Mouse (Mus musculus): ENCODE results near the gene Mllt10.
A peak's percentile ranks its signal among the peaks of the same experiment; 100 is the strongest.

Gene Mllt10

DNA sequence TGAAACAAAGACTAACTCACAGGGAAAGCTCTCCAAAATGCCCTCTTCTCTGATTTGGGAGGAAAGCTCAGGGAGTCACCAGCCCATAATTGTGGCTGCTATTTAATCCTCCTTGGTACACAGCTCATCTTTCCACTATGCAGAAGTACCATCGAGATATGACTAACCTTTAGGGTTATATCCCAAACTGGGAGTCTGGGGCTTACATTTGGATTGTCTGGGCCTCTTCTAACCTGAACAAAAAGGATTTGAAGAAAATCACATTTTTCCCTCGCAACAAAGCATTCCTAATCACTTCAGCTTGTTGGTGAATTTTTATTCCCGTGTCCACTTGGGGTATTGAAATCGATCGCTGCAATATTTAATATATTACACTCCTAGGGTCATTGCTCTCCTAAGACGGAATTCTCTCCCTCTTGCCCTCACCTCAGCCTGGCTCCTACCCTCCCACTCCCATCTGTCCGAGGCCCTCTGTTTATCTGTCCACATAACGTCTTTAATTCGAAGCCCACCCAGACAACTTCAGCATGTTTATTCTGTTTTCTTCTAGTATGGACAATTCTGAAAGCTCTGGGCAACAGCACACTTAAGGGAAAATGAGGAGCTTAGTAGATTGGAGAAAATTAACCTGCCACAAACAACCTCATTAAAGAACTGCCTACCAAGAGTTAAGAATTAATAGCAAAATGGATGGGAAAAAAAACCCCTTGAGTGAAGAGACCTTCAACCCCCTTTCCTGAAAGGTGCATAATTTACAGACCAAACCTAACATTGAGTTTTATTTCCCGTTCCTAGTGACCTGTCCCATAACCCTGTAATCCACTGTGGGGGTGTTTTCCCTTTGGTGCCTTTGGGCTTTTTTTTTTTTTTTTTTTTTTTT, 20.4 kb upstream of the Mllt10 start:
- no peak for DNase-seq (ENCODE audit: low spot score in 2 of 2)

DNA sequence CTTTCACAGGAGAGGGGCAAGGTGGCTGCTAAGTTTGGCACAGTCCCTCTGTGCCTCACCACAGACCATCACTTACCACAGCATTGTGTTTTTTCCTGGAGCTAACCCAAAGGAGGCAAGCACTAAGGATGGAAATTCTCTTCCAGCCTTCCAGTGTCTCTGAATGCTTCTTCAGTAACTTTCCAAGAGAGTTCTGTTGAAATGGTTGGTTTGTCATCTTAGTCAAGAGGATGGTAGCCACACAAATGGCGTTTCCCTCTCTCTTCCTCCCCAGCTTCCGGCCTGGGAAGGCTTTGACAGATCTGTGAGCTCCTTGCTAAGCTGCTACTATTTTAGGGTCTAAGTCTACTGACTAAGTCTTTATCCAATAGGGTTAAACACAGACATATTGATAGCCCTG, 17.5 kb upstream of the Mllt10 start, which contains the start of gene A930004D18Rik:
Gene A930004D18Rik (minus strand): TSS at position 247 of the 400 bp plus-strand sequence.
- no peak for DNase-seq (ENCODE audit: low spot score in 2 of 2)

DNA sequence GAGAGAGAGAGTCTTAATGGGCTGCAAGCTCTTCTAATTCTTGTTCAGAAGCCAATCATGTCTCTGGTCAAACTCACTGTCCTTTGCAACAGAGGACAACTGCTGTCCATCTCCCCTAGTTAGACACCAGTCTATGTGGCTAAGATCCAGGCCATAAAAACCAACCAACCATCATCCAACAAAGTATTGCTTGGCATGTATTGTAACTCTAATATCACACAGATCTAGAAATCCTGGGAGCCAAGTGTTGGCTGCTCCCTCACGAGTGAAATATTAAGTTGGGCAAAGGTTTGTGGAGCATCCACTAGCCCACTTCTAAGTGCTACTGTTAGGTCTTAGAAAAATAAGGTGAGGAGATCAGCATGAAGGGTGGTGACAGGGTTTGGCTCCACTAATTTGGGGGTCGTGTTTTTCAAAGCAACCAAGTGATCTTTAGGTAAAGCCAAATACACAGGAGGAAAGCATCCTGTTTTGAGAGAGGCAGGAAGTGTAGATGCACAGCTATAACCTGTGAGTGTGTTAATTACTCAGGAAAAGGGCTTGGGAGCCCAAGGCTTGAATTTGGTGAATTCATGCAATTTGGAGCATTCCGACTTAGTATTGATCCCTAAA, 16.8 kb upstream of the Mllt10 start:
- DNase-seq (ENCODE audit: low spot score in 2 of 2): no peak

DNA sequence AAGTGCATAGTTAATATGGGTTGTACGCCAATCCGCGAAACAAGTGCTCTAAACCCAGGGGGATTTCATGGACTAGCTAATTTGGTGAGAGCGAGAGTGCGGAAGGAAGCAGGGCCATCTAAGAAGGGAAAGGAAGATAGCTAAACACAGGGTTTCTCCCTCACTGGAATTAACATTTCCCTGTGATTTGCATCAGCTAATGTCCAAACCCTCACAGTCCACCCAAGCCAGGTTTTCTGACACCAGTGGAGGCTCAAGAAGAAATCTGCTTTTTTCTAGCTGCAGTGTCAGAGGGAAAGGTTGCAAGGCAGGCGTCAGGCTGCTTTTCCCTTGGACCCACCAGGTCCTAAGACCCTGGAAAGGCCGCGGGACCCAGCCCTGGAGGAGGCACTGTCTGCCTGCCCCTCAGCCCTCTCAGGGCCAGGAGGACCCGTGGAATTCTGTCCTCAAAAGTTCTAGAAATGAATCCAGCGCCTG, 16.1 kb upstream of the Mllt10 start:
- DNase-seq (ENCODE audit: low spot score in 2 of 2): no peak

DNA sequence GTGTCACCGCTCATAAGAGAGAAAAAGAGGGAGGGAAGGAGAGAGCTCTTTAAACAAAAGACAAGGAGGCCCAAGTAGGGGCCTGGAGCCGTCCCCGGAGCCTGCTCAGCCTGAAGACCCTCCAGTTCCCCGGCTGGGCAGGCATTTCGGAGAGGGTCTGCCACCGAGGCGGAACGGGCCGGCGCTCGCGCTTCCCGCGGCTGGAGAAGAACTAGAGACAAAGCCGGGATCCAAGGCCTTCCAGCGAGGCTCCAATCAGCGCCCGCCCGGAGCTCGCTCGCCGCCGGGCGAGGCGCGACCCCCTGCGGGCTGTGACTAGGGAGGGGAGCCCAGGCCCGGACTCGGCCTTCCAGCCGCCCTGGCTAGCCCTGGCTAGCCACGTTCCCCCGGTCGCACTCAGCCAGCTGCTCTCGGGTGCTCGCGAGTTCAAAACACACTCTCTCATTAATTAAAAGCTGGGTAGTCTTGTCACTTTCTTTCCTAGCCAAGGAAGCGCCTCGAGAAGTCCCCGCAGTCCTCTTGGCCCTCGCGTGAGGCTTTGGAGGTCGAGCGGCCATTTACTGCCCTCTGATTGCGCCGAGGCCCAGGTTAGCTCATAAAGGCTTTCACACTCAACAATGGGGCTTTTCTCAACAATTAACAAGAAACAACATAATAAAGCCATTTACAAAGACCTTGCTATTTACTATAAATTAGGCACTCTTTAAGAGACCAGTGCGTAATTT, 15.3 kb upstream of the Mllt10 start:
- no peak for DNase-seq (ENCODE audit: low spot score in 2 of 2)

DNA sequence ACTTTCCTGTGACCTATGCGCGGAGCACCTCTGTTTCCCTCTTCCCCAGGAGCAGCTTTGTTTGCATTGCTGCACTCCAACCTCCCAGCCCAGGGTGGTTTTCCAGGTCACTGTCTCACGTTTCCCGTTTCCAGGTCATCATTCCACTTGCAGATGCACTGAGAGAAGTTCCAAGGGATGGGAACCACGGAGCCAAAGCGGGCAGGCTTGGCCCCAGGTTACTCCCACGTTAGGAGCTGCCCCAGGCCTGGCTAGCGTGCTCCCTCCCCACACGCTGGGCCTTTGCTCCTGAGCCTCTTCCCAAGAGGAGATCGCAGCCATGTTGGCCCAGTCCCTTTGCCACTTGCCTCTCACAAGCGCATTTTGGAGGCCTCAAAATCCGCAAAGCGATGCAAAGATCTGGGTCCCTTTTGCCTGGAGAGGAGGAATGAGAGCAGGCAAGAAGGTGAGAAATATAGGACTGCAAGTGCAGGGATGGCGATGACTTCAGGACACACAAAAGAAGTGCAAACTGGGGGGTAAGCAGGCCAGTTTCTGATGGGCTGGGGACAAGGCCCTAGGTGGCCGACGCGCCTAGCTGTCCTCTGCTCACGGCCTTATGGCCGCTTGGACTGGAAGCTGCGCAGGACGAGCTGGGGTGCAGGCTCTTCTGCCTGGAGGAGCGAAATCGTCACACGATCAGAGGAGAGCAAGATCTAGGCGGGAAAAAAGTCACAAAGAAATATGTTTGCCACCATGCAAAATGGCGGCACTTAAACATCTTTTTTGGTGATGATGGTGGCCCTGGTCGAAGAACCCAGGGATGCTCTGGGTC, 14.5 kb upstream of the Mllt10 start:
- no peak for DNase-seq (ENCODE audit: low spot score in 2 of 2)

DNA sequence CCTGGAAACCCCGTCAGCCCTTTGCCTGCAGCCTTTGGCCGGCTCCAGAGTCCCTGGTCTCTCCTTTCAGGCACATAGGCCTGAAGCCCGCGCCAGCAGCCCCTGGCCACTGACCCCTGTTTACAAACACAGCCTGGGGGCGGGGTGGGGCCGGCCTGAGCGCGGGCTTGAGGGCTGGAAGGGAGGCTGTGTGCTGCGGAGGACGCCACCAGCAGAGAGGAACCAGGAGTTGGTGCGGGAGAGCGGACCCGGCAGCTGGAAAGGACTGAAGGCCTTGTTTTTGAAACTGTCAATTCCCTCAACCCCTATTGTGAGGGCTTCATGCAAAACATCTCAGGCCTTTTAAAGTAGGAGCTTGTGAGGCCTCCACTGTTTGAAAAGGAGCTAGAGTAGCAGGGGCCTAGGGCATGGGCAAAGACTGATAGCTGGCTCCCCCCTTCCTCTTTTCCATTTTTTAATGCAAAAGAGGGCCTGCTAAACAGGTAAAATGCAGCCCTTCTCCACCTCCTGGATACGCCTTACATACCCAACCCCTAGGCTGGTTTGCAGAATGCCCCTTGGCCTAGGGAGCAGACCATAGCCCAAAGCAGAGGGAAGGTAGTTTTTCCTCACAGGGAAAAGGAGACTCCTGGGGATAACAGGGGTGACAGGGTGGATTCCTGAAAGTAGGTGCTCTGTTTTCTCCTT, 13.7 kb upstream of the Mllt10 start:
- DNase-seq (ENCODE audit: low spot score in 2 of 2): no peak

DNA sequence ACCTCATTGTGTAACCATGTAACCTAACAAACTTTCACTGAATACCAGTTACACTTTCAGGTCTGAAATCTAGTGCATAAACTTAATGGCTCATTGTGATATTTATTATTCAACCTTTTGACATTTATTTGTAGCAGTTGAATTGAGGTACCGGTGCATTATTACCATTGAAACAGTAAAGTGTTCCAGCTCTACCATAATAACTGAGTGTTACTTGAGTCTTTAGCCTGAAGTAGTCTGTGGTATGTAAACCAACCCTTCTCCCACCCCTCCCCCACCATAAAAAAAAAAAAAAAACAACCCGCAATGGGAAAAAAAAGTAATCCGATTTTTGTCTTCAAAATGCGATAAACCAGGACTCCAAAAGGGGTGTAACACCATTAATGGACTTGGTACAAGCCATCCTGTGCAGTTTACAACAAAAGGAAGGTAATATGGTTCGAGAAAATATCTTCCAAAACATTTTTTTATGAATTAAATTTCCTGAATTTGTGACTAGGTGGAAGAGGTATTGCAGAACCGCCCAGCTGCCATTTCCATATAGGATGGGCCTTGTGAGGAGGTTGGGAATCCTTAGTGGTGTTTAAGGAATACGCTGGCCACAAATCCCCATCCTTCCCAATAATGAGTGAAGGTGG, 9.8 kb upstream of the Mllt10 start:
- DNase-seq (ENCODE audit: low spot score in 2 of 2): no peak

DNA sequence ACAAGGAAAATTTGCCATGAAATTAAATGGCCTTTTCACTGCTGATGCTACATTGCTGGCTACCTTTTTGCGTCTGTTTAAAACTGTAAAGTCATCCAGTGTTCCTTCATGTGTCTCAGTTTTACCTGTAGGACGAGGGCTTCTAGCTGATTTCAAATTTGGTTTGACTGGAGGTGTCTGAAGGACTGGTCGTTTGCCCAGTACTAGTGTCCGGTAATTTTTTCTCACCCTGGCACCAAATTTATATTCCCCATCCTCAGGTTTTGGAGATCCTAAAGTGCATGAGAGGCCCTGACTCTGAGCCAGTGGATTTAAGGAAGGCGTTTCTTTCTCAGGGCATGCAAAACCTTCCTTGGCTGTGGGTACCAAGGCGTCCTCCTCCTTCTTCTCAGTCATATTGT, 9.3 kb upstream of the Mllt10 start:
- no peak for DNase-seq (ENCODE audit: low spot score in 2 of 2)

DNA sequence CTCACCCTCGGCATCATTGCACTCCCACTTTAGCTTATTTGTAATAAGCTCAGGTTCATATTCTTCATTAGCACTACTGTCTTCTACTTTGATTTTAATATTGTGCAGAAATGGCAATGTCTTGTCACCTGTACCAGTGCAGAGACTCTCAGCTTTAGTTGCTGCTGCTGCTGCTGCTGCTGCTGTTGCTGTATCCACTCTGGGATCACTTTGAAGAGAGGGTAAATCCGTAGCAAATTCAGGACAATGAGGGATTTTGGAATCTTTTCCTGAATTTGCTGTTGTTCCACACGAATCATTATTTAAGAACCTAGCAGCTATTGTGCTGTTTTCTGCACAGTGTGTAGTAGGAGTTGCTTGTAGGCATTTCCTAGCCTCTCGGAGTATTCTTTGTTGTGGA, 8.9 kb upstream of the Mllt10 start:
- no peak for DNase-seq (ENCODE audit: low spot score in 2 of 2)

DNA sequence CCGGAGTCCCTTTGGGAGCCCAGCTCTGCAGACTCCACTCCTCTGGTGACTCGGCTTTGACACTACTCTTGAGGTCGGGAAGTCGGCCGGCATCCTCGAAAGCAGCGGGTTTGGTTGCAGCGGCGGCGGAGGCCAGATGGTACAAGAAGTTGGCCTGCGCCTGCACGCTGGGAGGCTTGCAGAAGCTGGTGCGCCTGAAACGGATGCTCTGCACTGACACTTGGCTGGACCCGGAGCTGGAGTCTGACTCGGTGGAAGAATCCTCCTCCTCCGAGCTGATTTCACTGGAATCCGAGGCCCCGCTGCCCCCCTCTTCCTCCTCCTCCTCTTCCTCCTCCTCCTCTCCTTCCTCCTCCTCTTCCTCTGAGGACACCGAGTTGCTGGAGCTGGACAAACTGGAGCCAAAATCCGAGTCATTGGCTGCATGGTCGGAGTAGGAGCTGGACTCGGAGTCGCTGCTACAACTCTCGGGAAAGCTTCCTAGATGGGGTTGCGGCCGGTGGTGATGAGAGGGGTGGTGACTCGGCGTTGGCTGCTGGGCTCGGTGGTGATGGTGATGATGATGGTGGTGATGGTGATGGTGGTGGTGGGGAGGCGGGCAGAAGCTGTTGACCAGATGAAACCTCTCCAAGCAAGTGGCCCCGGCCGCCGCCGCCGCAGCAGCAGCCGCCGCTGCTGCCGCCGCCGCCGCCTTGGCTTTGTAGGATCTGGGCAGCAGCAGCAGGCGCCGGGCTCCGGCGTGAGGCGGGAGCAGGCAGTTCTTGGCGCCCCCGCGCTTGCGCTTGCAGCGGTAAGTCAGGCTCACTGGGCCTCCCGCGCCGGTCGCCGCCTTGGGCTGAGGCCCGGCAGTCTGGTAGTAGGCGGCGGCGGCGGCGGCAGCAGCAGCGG, 8.0 kb upstream of the Mllt10 start:
- DNase-seq (ENCODE audit: low spot score in 2 of 2): peak; percentile 53 to 79

DNA sequence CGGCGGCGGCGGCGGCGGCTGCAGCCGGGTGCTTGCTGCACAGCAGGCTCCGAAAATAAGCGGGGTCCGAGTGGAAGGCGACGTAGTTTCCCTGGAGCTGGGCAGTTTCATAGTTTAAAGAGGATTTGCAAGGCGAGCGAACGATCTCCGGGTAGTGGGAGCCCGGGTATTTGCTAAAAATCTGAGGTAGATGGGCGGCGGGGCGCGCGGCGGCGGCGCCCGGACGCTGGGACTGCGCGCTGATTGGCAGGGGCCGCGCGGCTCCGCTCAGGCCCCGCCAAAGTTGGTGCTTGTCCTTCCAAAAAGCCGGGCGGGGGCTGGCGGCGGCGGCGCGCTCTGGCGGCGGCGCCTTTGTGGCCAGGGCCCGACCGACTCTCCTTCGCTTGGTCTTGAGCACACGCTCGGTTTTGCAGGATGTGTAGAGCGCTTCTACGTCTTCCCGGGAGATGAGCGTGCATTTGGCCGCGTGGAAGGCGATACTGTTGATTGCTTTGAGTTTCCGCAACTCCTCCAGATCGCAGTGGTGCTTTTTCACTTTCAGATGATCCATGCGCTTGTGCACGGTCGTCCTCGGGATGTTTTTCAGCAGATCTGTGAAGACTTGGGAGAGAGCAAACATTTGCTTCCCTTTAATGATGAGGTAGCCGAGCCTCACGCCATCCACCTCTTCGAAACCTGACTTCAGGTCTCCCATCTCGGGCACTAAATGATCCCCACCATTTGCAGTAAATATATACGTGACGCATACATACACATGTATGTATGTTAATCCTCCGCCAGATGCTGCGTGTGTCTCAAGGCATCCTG, 7.2 kb upstream of the Mllt10 start:
- peak; percentile 55 to 79 for DNase-seq (ENCODE audit: low spot score in 2 of 2)

DNA sequence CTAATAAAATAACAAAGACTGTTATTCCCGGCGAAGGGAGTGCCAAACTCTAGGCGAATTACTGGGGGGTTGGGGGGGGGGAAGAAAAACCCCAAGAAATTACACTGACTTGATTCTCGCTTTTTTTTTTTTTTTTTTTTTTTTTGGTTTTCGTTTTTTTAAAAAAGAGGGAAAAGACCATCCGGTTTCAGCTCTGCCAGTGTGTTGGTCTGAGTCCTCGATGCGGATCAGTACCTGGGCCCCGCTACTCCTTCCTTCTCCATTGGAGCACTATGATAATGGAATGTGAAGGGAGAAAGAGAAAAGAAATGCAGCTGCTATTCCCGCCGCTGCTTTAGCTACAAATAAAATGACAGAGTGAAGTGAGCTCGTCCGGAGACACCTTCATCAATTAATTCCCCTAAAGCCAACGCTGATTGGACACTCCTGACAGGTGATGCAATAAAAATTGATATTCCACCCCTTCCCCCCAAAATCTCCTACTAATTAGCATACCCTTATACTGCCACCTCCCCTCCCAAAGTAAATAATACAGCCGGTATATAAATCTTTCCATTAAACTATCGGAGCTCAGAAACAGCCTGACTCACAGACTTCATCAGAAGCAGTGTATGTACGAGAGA, 6.5 kb upstream of the Mllt10 start, which contains the start of gene Skida1:
Gene Skida1 (minus strand): TSS at position 599 of the 623 bp plus-strand sequence.
- DNase-seq (ENCODE audit: low spot score in 2 of 2): no peak

DNA sequence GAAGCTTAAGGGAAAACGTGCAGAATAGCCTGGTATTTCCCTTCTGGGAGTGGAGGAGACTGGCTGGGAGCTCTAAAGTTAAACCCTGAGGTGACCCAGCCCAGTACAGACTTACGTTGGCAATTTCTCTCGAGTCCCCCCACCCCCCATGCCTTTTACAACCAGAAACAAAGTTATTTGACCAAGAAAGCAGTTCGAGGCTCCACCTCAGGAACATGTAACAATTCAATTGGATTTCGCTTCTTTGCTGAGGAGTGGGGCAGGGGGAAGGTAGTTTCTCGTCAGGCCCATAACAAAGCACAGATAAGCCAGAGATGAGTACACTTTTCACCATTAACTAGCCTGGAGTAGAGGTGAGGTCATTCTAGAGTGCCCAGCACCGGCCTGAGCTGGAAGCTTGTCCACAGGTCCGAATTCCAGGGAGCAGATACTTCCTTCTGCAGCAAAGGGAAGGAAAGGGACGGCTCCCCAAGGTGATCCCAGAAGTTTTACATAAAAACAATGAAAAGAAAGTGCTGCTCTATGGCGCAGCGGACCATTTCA, 5.7 kb upstream of the Mllt10 start:
- no peak for DNase-seq (ENCODE audit: low spot score in 2 of 2)

DNA sequence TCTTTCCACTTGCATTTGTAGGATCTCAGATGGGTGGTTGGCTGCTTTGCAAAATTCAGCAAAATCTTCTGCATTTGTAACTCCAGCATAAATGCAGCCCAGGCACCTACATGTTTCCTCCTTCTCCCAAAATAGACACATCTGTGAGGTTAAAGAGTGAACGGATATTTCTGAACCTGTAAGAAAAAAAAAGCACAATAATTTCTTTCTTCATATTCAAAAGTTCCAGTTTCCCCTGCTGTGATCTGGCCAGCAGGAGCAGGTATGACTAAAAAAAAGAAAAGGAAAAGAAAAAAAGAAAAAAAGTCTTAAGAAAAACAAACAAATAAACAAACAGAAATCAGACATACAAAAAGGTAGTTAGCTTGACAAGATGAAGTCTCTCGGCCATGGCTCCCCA, 5.0 kb upstream of the Mllt10 start:
- no peak for DNase-seq (ENCODE audit: low spot score in 2 of 2)

DNA sequence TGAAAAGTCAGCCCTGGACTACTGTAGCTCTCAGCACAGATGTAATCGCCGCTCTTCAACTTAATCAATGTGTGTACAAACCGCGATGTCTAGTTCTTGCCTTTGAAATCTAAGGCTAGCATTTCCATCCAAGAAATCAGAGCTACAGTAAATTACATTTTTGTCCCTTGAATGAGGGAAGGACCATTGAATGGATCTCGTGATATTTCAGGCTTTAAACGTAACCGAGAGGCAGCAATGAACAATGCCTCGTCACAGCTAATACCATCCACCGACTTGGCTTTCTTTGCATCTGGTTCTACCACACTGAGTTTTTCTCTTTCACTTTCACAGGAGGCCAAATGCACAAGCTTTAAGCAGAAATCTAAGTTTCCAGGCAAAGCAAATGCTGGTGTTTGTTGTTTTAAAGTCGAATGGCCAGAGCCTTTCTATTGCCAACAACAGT, 4.5 kb upstream of the Mllt10 start:
- DNase-seq (ENCODE audit: low spot score in 2 of 2): no peak

DNA sequence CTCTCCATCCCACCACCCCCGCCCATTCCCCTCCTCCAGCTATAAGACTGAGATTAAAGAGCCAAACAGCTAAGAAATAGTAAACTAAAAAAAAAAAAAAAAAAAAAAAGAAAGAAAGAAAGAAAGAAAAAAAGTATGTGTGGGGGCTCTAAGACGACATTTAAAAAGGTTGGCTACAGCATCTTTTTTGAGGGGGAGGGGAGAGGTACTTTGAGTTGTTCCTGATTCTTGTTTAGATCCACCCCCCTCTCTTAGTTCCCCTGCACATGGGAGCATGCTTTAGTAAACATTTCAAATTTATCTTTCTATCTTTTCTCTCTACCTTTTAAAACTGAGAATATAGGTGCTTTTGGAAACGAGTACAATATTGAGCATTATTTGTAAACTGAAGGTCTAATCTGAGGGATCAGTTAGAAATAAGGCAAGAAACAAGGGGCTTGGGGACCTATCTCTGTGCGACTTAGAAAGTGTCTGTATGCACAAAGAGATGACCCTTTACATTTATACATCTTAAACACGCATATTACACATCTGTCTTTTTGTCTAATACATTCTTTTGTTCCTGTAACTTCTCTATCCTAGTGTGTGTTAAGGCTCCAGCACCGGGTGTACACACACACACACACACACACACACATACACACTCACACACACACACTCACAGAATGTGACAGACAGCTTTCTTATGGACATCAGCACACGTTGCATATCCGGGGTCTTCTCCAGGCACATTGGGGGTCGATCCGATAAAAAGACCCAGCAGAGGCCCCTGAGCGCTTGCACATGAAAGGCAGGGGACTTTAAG, 3.8 kb upstream of the Mllt10 start:
- no peak for DNase-seq (ENCODE audit: low spot score in 2 of 2)
